Mouse (Mus musculus): Measurements from ENCODE around the gene 1110051M20Rik.

1110051M20Rik gene

GRCm38 (mm10) chr2:91301836-91302235 is 142.7 kb downstream of the 1110051M20Rik start:
- no peak for DNase-seq

- no peak for DNase-seq
Observed at GRCm38 (mm10) chr2:91300784-91301183, 143.7 kb downstream of the 1110051M20Rik start.

- DNase-seq: peak; percentile 49 to 76
Observed at GRCm38 (mm10) chr2:91299156-91299555, 145.3 kb downstream of the 1110051M20Rik start.

GRCm38 (mm10) chr2:91295895-91296294 is 148.6 kb downstream of the 1110051M20Rik start:
- DNase-seq: no peak

- DNase-seq: no peak
Observed at GRCm38 (mm10) chr2:91294226-91294625, 150.3 kb downstream of the 1110051M20Rik start.

GRCm38 (mm10) chr2:91291197-91292007 is 153.1 kb downstream of the 1110051M20Rik start:
- DNase-seq: peak; percentile 41 to 80

- no peak for DNase-seq
Observed at GRCm38 (mm10) chr2:91287563-91287962, 156.9 kb downstream of the 1110051M20Rik start.

- DNase-seq: peak; percentile 83 to 87
Observed at GRCm38 (mm10) chr2:91285885-91286505, 158.5 kb downstream of the 1110051M20Rik start.

- DNase-seq: peak; percentile 54 to 79
Observed at GRCm38 (mm10) chr2:91284375-91285199, 159.9 kb downstream of the 1110051M20Rik start.

- DNase-seq: no peak
Observed at GRCm38 (mm10) chr2:91283972-91284371, 160.5 kb downstream of the 1110051M20Rik start.

GRCm38 (mm10) chr2:91281366-91281765 is 163.1 kb downstream of the 1110051M20Rik start:
- DNase-seq: peak in 1 of 2 experiments; percentile 49

GRCm38 (mm10) chr2:91279372-91279755 is 165.1 kb downstream of the 1110051M20Rik start:
- DNase-seq: no peak

GRCm38 (mm10) chr2:91278749-91279371 is 165.6 kb downstream of the 1110051M20Rik start:
- peak; percentile 63 to 70 for DNase-seq

GRCm38 (mm10) chr2:91269687-91270133 is 174.8 kb downstream of the 1110051M20Rik start:
- DNase-seq: no peak

GRCm38 (mm10) chr2:91268706-91269105 is 175.8 kb downstream of the 1110051M20Rik start:
- no peak for DNase-seq

GRCm38 (mm10) chr2:91268042-91268441 is 176.5 kb downstream of the 1110051M20Rik start:
- no peak for DNase-seq

- peak; percentile 98 to 99 for DNase-seq
Observed at GRCm38 (mm10) chr2:91264711-91265681, 179.5 kb downstream of the 1110051M20Rik start, which contains the start of gene Arfgap2. Gene Arfgap2, plus strand, starts transcription at chr2:91264974.

GRCm38 (mm10) chr2:91263692-91264660 is 180.5 kb downstream of the 1110051M20Rik start:
- DNase-seq: no peak

GRCm38 (mm10) chr2:91259493-91259892 is 185.0 kb downstream of the 1110051M20Rik start:
- no peak for DNase-seq

- DNase-seq: no peak
Observed at GRCm38 (mm10) chr2:91258830-91259229, 185.7 kb downstream of the 1110051M20Rik start.

Measured in lung, postnatal 4 days (tissue).